Mouse (Mus musculus) small intestine, adult 2 months (tissue): ENCODE measurements at regions not wholly inside any gene's neighbourhood (a gene's known extent, or its start where the extent isn't known, plus 50 kb on each side); places are given as distances from the start of the nearest gene placed in this dataset.

Experiments used
- CTCF ChIP-seq: fragments of 200-500 bp; IDR thresholded peaks from 2 replicates; pipeline ENCODE4 v1.5.1; 2012; ENCODE audit warnings: low read depth, mild to moderate bottlenecking, control low read depth, inconsistent platforms, low read length, moderate library complexity, mixed read lengths; ENCODE audit not compliant: insufficient replicate concordance, insufficient read length; ENCODE audit errors: extremely low read depth
- POLR2A ChIP-seq: fragments of 200-500 bp; IDR thresholded peaks from 2 replicates; pipeline ENCODE4 v1.6.1; 2012; ENCODE audit warnings: low read depth, mild to moderate bottlenecking, control low read depth, inconsistent platforms, low read length, moderate library complexity

GRCm38 (mm10) chr3:133751011-133751410, 206.1 kb upstream of the Tet2 start:
- TF ChIP-seq CTCF (no peak), POLR2A (no peak)
